Mouse (Mus musculus) gonadal fat pad, adult 2 months (tissue): ENCODE measurements around the gene Eif3j1. TPM values are rescaled to one million over a fixed set of nuclear protein-coding genes. Genes with fewer than 3 reads are reported as not detected.
A peak's percentile ranks its signal among the peaks of the same experiment; 100 is the strongest.
"Not testable (repeated sequence)": the region's sequence is repeated elsewhere in the genome, so short reads cannot be mapped to it uniquely, and the experiment has no call there.

Experiments
- DNase-seq: peaks from one replicate; pipeline ENCODE4 v3.0.0-alpha.2; 2012; ENCODE audit warnings: low read depth
- polyA plus RNA-seq: library from polyadenylated mRNA; depleted of rRNA; stranded (reverse); fragments of >200 nt; gene quantifications from 2 replicates; pipeline ENCODE4 v1.2.3, GENCODE M21; 2012; rRNA removed

The Eif3j1 gene
- polyA plus RNA-seq = 4.0 and 6.4 TPM in 2 replicates

- DNase-seq = peak; percentile 20
Observed at GRCm38 (mm10) chr2:122027862-122028755, at the start of gene Eif3j1. Gene Eif3j1 (plus strand): TSS chr2:122028546.

- no peak for DNase-seq
Observed at GRCm38 (mm10) chr2:121995738-121996137, 32.6 kb upstream of the Eif3j1 start.

GRCm38 (mm10) chr2:122008832-122009231 is 19.5 kb upstream of the Eif3j1 start:
- no peak for DNase-seq

- no peak for DNase-seq
Observed at GRCm38 (mm10) chr2:122011441-122011840, 16.9 kb upstream of the Eif3j1 start.

GRCm38 (mm10) chr2:122018705-122019104 is 9.6 kb upstream of the Eif3j1 start:
- DNase-seq = no peak

GRCm38 (mm10) chr2:122022284-122022683 is 6.1 kb upstream of the Eif3j1 start:
- no peak for DNase-seq

GRCm38 (mm10) chr2:122027091-122027490 is 1.3 kb upstream of the Eif3j1 start:
- not testable (repeated sequence) for DNase-seq

GRCm38 (mm10) chr2:122028756-122029700 is 682 bp downstream of the Eif3j1 start:
- no peak for DNase-seq

- DNase-seq = no peak
Observed at GRCm38 (mm10) chr2:122031970-122032369, 3.6 kb downstream of the Eif3j1 start.

- DNase-seq = no peak
Observed at GRCm38 (mm10) chr2:122036064-122036463, 7.7 kb downstream of the Eif3j1 start.

- no peak for DNase-seq
Observed at GRCm38 (mm10) chr2:122043926-122044325, 15.6 kb downstream of the Eif3j1 start.

GRCm38 (mm10) chr2:122059365-122060115 is 31.2 kb downstream of the Eif3j1 start:
- no peak for DNase-seq

GRCm38 (mm10) chr2:122065200-122065969 is 37.0 kb downstream of the Eif3j1 start:
- no peak for DNase-seq

- no peak for DNase-seq
Observed at GRCm38 (mm10) chr2:122066241-122066640, 37.9 kb downstream of the Eif3j1 start.

- DNase-seq = no peak
Observed at GRCm38 (mm10) chr2:122069144-122069912, 41.0 kb downstream of the Eif3j1 start.

GRCm38 (mm10) chr2:122069922-122070321 is 41.6 kb downstream of the Eif3j1 start:
- no peak for DNase-seq

- no peak for DNase-seq
Observed at GRCm38 (mm10) chr2:122081728-122082456, 53.5 kb downstream of the Eif3j1 start.

- peak; percentile 56 for DNase-seq
Observed at GRCm38 (mm10) chr2:122086446-122086845, 58.1 kb downstream of the Eif3j1 start.

GRCm38 (mm10) chr2:122093844-122094243 is 65.5 kb downstream of the Eif3j1 start:
- DNase-seq = peak; percentile 58
